Mouse (Mus musculus) stomach, postnatal 0 days (tissue): ENCODE results near the gene Mogat2. TPM values are rescaled to one million over a fixed set of nuclear protein-coding genes. Genes with fewer than 3 reads are reported as not detected.

Source experiments
- ATAC-seq: fragments of 200-750 bp; cut with Nextera tagmentation; 2 replicates; pipeline ENCODE4 v1.8.0; 2017; ENCODE audit not compliant: low FRiP score, low TSS enrichment
- DNase-seq: peaks from one replicate; pipeline ENCODE4 v3.0.0-alpha.2; 2016; ENCODE audit warnings: low spot score
- H3K27ac ChIP-seq: fragments of 300-500 bp; sonication (generic); replicated peaks from 2 replicates; pipeline ENCODE4 v1.5.1; 2014; ENCODE audit warnings: mild to moderate bottlenecking, control low read depth
- H3K27me3 ChIP-seq: fragments of 300-500 bp; sonication (generic); 2 replicates; pipeline ENCODE4 v1.6.1; 2014; ENCODE audit warnings: low read length; ENCODE audit not compliant: control insufficient read depth, insufficient read depth
- H3K36me3 ChIP-seq: fragments of 300-500 bp; sonication (generic); 2 replicates; pipeline ENCODE4 v1.6.1; 2014; ENCODE audit warnings: low read length, mixed read lengths; ENCODE audit not compliant: control insufficient read depth, insufficient read depth
- H3K4me1 ChIP-seq: fragments of 300-500 bp; sonication (generic); replicated peaks from 2 replicates; pipeline ENCODE4 v1.6.1; 2014; ENCODE audit warnings: antibody characterized with exemption; ENCODE audit not compliant: control insufficient read depth, insufficient read depth
- H3K4me2 ChIP-seq: fragments of 300-500 bp; sonication (generic); replicated peaks from 2 replicates; pipeline ENCODE4 v1.6.1; 2014; ENCODE audit warnings: low read depth, mild to moderate bottlenecking, control low read depth, moderate library complexity
- H3K4me3 ChIP-seq: fragments of 300-500 bp; sonication (generic); 2 replicates; pipeline ENCODE4 v1.5.1; 2014; ENCODE audit warnings: low read depth, low read length, control low read depth
- H3K9ac ChIP-seq: fragments of 300-500 bp; sonication (generic); 2 replicates; pipeline ENCODE4 v1.6.1; 2014; ENCODE audit warnings: mild to moderate bottlenecking, low read length, control low read depth, mixed read lengths
- H3K9me3 ChIP-seq: fragments of 300-500 bp; sonication (generic); 2 replicates; pipeline ENCODE4 v1.6.1; 2016; ENCODE audit warnings: low read length; ENCODE audit not compliant: control insufficient read depth
- CTCF ChIP-seq: IDR thresholded peaks from 2 replicates; pipeline ENCODE4 v1.5.1; 2016; ENCODE audit warnings: antibody characterized with exemption, low read depth, mild to moderate bottlenecking, moderate library complexity
- EP300 ChIP-seq: optimal IDR thresholded peaks from 2 replicates; pipeline ENCODE3; 2016; ENCODE audit warnings: antibody characterized with exemption
- WGBS: fragments of 180-500 bp; shearing (Covaris S2); extraction: QIAGEN DNeasy Blood & Tissue Kit; methylation state at CpG from one replicate; pipeline ENCODE4 v1.1.7; 2014; 5-methylcytosine and 5-hydroxymethylcytosine counted together
- polyA plus RNA-seq: library from polyadenylated mRNA; unstranded; fragments of >200 nt; fragmentation: Nextera tagmentation; extraction: Ambion mirVana; gene quantifications from 2 replicates; pipeline ENCODE4 v1.2.1, GENCODE M21; 2015

Mogat2 gene
- polyA plus RNA-seq, 1 experiment from 2014 or later, result 9.4 TPM

- no peak overlapping the region for H3K9ac ChIP-seq
- no peaks in the 10 kb centered on the region for H3K4me1 ChIP-seq
- no peaks in the 10 kb centered on the region for H3K36me3 ChIP-seq
- H3K27me3 ChIP-seq, result no peaks in the 10 kb centered on the region
- no peaks in the 10 kb centered on the region for H3K9me3 ChIP-seq
- TF ChIP-seq EP300, result no peak
- TF ChIP-seq CTCF, result no peak
- H3K27ac ChIP-seq, result peak overlapping the region; percentile 70
- H3K4me3 ChIP-seq, result no peak overlapping the region
- 47% methylated on average over 4 of the region's 4 CpGs for WGBS
- peak; percentile 74 for DNase-seq
- H3K4me2 ChIP-seq, result no peak overlapping the region
- peak; percentile 93 for ATAC-seq
These were observed 38.1 kb downstream of the Mogat2 start for GRCm38 (mm10) chr7:99200290-99200689.

- Histone ChIP-seq H3K4me3 (no peak overlapping the region), H3K9ac (no peak overlapping the region; the same call in 1 of the 2 replicates), H3K36me3 (no peaks in the 10 kb centered on the region), H3K27ac (peak overlapping the region; percentile 70; the same call in 1 of the 2 replicates), H3K4me2 (no peak overlapping the region), H3K9me3 (no peaks in the 10 kb centered on the region), H3K4me1 (no peaks in the 10 kb centered on the region), H3K27me3 (no peaks in the 10 kb centered on the region)
- DNase-seq, result no peak
- TF ChIP-seq EP300, result no peak
- TF ChIP-seq CTCF, result no peak
- no peak for ATAC-seq
- 70% methylated on average over 9 of the region's 9 CpGs for WGBS
These were observed 38.8 kb downstream of the Mogat2 start for GRCm38 (mm10) chr7:99199451-99200175.

- Histone ChIP-seq H3K27ac (no peak overlapping the region), H3K36me3 (no peaks in the 10 kb centered on the region), H3K4me1 (no peaks in the 10 kb centered on the region), H3K9ac (no peak overlapping the region), H3K4me2 (no peak overlapping the region), H3K4me3 (no peak overlapping the region), H3K27me3 (no peaks in the 10 kb centered on the region), H3K9me3 (no peaks in the 10 kb centered on the region)
- no peak for TF ChIP-seq CTCF
- TF ChIP-seq EP300, result no peak
- DNase-seq (no peak), ATAC-seq (no peak)
- 76% methylated on average over 2 of the region's 2 CpGs for WGBS
These were observed 39.6 kb downstream of the Mogat2 start for GRCm38 (mm10) chr7:99198811-99199210.

GRCm38 (mm10) chr7:99194511-99194910 lies 43.9 kb downstream of the Mogat2 start:
- Histone ChIP-seq H3K27me3 (no peaks in the 10 kb centered on the region), H3K4me3 (no peak overlapping the region), H3K4me1 (no peaks in the 10 kb centered on the region), H3K9ac (no peak overlapping the region), H3K4me2 (no peak overlapping the region), H3K36me3 (no peaks in the 10 kb centered on the region), H3K27ac (no peak overlapping the region), H3K9me3 (no peaks in the 10 kb centered on the region)
- TF ChIP-seq CTCF (no peak), EP300 (no peak)
- no peak for ATAC-seq
- DNase-seq, result no peak
- 45% methylated on average over 2 of the region's 2 CpGs for WGBS

GRCm38 (mm10) chr7:99193926-99194325 lies 44.5 kb downstream of the Mogat2 start:
- TF ChIP-seq EP300 (no peak), CTCF (no peak)

GRCm38 (mm10) chr7:99191411-99191810 lies 47.0 kb downstream of the Mogat2 start:
- Histone ChIP-seq H3K4me3 (no peak overlapping the region), H3K27me3 (no peaks in the 10 kb centered on the region), H3K4me1 (no peaks in the 10 kb centered on the region), H3K27ac (no peak overlapping the region), H3K36me3 (no peaks in the 10 kb centered on the region), H3K4me2 (no peak overlapping the region), H3K9ac (no peak overlapping the region), H3K9me3 (no peaks in the 10 kb centered on the region)
- TF ChIP-seq CTCF (no peak), EP300 (no peak)
- DNase-seq, result no peak
- no peak for ATAC-seq

More at GRCm38 (mm10) chr7:99193926-99194325, 44.5 kb downstream of the Mogat2 start:
- Histone ChIP-seq H3K27me3 (no peaks in the 10 kb centered on the region), H3K9me3 (no peaks in the 10 kb centered on the region), H3K4me2 (no peak overlapping the region), H3K9ac (no peak overlapping the region), H3K36me3 (no peaks in the 10 kb centered on the region), H3K4me1 (no peaks in the 10 kb centered on the region), H3K4me3 (no peak overlapping the region), H3K27ac (no peak overlapping the region)
- DNase-seq (no peak), ATAC-seq (no peak)
- WGBS, result 76% methylated on average over 4 of the region's 4 CpGs
